Mouse (Mus musculus): Measurements from ENCODE around the gene Snrnp200. TPM values are rescaled to one million over a fixed set of nuclear protein-coding genes. Genes with fewer than 3 reads are reported as not detected.
"Not testable (repeated sequence)": the region's sequence is repeated elsewhere in the genome, so short reads cannot be mapped to it uniquely, and the experiment has no call there.

Gene Snrnp200
- polyA plus RNA-seq (2014; fragmentation: Nextera tagmentation; extraction: Ambion mirVana): 68.1 and 68.4 TPM in 2 replicates

- peak within 1 kb of the TSS; percentile 77 for H3K9ac ChIP-seq (ENCODE audit: low read length)
- DNase-seq (ENCODE audit: low spot score) (peak; percentile 99), ATAC-seq (peak; percentile 99)
- H3K4me3 ChIP-seq (ENCODE audit: low read depth, low read length): peak within 1 kb of the TSS; percentile 70
- peak within 1 kb of the TSS; percentile 67 for H3K4me2 ChIP-seq (ENCODE audit: low read length)
- peaks cover 30% of the 10 kb centered on the region for H3K36me3 ChIP-seq (ENCODE audit: control insufficient read depth, insufficient read depth, low read length)
- no peaks in the 10 kb centered on the region for H3K9me3 ChIP-seq (replicated peaks; ENCODE audit: control insufficient read depth, low read length)
- H3K27ac ChIP-seq (ENCODE audit: low read depth, low read length): peak within 1 kb of the TSS; percentile 67; the same call in 1 of the 2 replicates
- no peaks in the 10 kb centered on the region for H3K27me3 ChIP-seq (replicated peaks; ENCODE audit: control insufficient read depth, insufficient read depth, low read length)
- peaks cover 7% of the 10 kb centered on the region for H3K4me1 ChIP-seq (ENCODE audit: control insufficient read depth, insufficient read depth, low read length)
- 12% methylated on average over 36 of the region's 36 CpGs for WGBS
These were observed at the start of gene Snrnp200, which contains the start of gene 1810024B03Rik for GRCm38 (mm10) chr2:127207547-127208451. Gene Snrnp200 (plus strand): TSS chr2:127208386. Gene 1810024B03Rik (minus strand): TSS chr2:127208280.

- WGBS: 58% methylated on average over 4 of the region's 4 CpGs
- Histone ChIP-seq H3K27me3 (replicated peaks; ENCODE audit: control insufficient read depth, insufficient read depth, low read length) (no peaks in the 10 kb centered on the region), H3K9me3 (replicated peaks; ENCODE audit: control insufficient read depth, low read length) (no peaks in the 10 kb centered on the region), H3K9ac (ENCODE audit: low read length) (no peak overlapping the region), H3K27ac (ENCODE audit: low read depth, low read length) (no peak overlapping the region), H3K4me1 (ENCODE audit: control insufficient read depth, insufficient read depth, low read length) (no peaks in the 10 kb centered on the region), H3K4me3 (ENCODE audit: low read depth, low read length) (no peak overlapping the region), H3K36me3 (ENCODE audit: control insufficient read depth, insufficient read depth, low read length) (no peaks in the 10 kb centered on the region), H3K4me2 (ENCODE audit: low read length) (no peak overlapping the region)
- DNase-seq (ENCODE audit: low spot score): no peak
- ATAC-seq: no peak
These were observed 42.5 kb upstream of the Snrnp200 start for GRCm38 (mm10) chr2:127165675-127166074.

DNA sequence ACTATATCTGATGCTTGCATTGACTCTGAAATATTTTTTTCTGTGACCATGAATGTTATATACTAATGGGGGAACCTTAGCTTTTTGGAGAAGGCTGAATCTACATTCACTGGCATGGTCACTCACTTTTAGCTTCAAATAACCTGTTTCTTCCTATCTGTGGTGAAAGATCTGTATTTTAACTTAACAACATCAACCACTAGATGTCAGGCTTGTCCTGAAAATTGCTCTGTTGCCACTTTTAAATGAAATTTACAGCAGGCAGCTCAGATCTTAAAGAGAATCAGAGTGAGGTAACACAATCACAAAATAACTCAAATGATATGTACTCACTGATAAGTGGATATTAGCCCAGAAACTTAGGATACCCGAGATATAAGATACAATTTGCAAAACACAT lies 41.9 kb upstream of the Snrnp200 start:
- not testable (repeated sequence) for H3K9ac ChIP-seq (ENCODE audit: low read length); H3K27me3 ChIP-seq (replicated peaks; ENCODE audit: control insufficient read depth, insufficient read depth, low read length); H3K36me3 ChIP-seq (ENCODE audit: control insufficient read depth, insufficient read depth, low read length); H3K4me3 ChIP-seq (ENCODE audit: low read depth, low read length); H3K4me2 ChIP-seq (ENCODE audit: low read length); H3K9me3 ChIP-seq (replicated peaks; ENCODE audit: control insufficient read depth, low read length); H3K27ac ChIP-seq (ENCODE audit: low read depth, low read length); H3K4me1 ChIP-seq (ENCODE audit: control insufficient read depth, insufficient read depth, low read length); ATAC-seq
- peak; percentile 81 for DNase-seq (ENCODE audit: low spot score)
- 6% methylated on average over 1 of the region's 1 CpGs for WGBS

- H3K4me3 ChIP-seq (ENCODE audit: low read depth, low read length): peak overlapping the region; percentile 47
- ATAC-seq: peak; percentile 100
- H3K4me1 ChIP-seq (ENCODE audit: control insufficient read depth, insufficient read depth, low read length): peaks cover 6% of the 10 kb centered on the region
- no peaks in the 10 kb centered on the region for H3K27me3 ChIP-seq (replicated peaks; ENCODE audit: control insufficient read depth, insufficient read depth, low read length)
- H3K9me3 ChIP-seq (replicated peaks; ENCODE audit: control insufficient read depth, low read length): no peaks in the 10 kb centered on the region
- H3K27ac ChIP-seq (ENCODE audit: low read depth, low read length): peak overlapping the region; percentile 90
- peak overlapping the region; percentile 80 for H3K9ac ChIP-seq (ENCODE audit: low read length)
- 2% methylated on average over 17 of the region's 17 CpGs for WGBS
- H3K4me2 ChIP-seq (ENCODE audit: low read length): peak overlapping the region; percentile 66
- DNase-seq (ENCODE audit: low spot score): peak; percentile 97
- no peaks in the 10 kb centered on the region for H3K36me3 ChIP-seq (ENCODE audit: control insufficient read depth, insufficient read depth, low read length)
These were observed 25.4 kb upstream of the Snrnp200 start for GRCm38 (mm10) chr2:127182598-127183381.

DNA sequence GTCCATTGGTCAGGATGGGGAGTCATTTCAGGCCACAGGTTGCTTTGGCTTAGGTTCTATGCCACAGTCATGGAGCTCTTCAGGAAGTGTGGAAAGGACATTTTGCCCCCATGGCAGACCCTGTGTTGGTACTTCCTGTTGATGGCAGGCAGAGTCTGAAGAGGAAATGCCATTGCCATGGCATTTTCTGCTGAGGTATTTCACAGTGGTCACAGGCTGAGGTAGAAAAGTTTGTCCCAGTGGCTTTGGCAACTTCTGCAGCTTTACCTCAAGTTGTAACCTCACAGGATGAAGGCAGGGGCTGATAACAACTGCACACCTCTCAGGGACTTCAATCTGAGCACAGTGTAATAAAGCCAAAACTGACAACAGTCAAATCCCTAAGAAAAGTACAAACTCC lies 18.6 kb upstream of the Snrnp200 start:
- no peak overlapping the region for H3K9ac ChIP-seq (ENCODE audit: low read length)
- no peak overlapping the region for H3K27ac ChIP-seq (ENCODE audit: low read depth, low read length)
- DNase-seq (ENCODE audit: low spot score) (no peak), ATAC-seq (no peak)
- H3K4me1 ChIP-seq (ENCODE audit: control insufficient read depth, insufficient read depth, low read length): no peaks in the 10 kb centered on the region
- H3K4me2 ChIP-seq (ENCODE audit: low read length): no peak overlapping the region
- no peak overlapping the region for H3K4me3 ChIP-seq (ENCODE audit: low read depth, low read length)
- no peaks in the 10 kb centered on the region for H3K9me3 ChIP-seq (replicated peaks; ENCODE audit: control insufficient read depth, low read length)
- H3K27me3 ChIP-seq (replicated peaks; ENCODE audit: control insufficient read depth, insufficient read depth, low read length): 0 out of 2 replicates have a peak, but pooled peaks cover 3% of the 10 kb centered on the region
- no peaks in the 10 kb centered on the region for H3K36me3 ChIP-seq (ENCODE audit: control insufficient read depth, insufficient read depth, low read length)

GRCm38 (mm10) chr2:127204932-127205331 lies 3.3 kb upstream of the Snrnp200 start:
- no peak for ATAC-seq
- no peaks in the 10 kb centered on the region for H3K27me3 ChIP-seq (replicated peaks; ENCODE audit: control insufficient read depth, insufficient read depth, low read length)
- WGBS: 31% methylated on average over 3 of the region's 3 CpGs
- H3K36me3 ChIP-seq (ENCODE audit: control insufficient read depth, insufficient read depth, low read length): 0 out of 2 replicates have a peak, but pooled peaks cover 6% of the 10 kb centered on the region
- H3K9me3 ChIP-seq (replicated peaks; ENCODE audit: control insufficient read depth, low read length): no peaks in the 10 kb centered on the region
- H3K4me1 ChIP-seq (ENCODE audit: control insufficient read depth, insufficient read depth, low read length): peaks cover 7% of the 10 kb centered on the region
- no peak overlapping the region for H3K9ac ChIP-seq (ENCODE audit: low read length)
- H3K4me2 ChIP-seq (ENCODE audit: low read length): no peak overlapping the region
- no peak overlapping the region for H3K27ac ChIP-seq (ENCODE audit: low read depth, low read length)
- peak; percentile 76 for DNase-seq (ENCODE audit: low spot score)
- no peak overlapping the region for H3K4me3 ChIP-seq (ENCODE audit: low read depth, low read length)

DNA sequence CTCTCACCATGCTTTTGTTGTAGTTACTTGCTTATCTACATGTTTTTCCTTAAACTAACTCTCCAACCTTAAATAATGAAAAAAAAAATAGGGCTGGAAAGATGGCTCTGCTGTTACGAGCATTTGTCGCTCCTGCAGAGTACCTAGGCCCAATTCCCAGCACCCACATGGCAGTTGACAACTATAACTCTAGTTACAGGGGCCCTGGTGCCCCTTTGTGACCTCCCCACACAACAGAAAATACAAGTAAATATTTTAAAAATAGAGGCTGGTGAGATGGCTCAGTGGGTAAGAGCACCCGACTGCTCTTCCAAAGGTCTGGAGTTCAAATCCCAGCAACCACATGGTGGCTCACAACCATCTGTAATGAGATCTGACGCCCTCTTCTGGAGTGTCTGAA lies 2.2 kb upstream of the Snrnp200 start:
- WGBS: 91% methylated on average over 4 of the region's 4 CpGs
- DNase-seq (ENCODE audit: low spot score); H3K9ac ChIP-seq (ENCODE audit: low read length); H3K27me3 ChIP-seq (replicated peaks; ENCODE audit: control insufficient read depth, insufficient read depth, low read length); H3K4me1 ChIP-seq (ENCODE audit: control insufficient read depth, insufficient read depth, low read length); H3K4me3 ChIP-seq (ENCODE audit: low read depth, low read length); H3K9me3 ChIP-seq (replicated peaks; ENCODE audit: control insufficient read depth, low read length); ATAC-seq; H3K4me2 ChIP-seq (ENCODE audit: low read length); H3K27ac ChIP-seq (ENCODE audit: low read depth, low read length): not testable (repeated sequence)
- peaks cover 14% of the 10 kb centered on the region for H3K36me3 ChIP-seq (ENCODE audit: control insufficient read depth, insufficient read depth, low read length)

- H3K4me2 ChIP-seq (ENCODE audit: low read length): no peak overlapping the region
- DNase-seq (ENCODE audit: low spot score): no peak
- H3K36me3 ChIP-seq (ENCODE audit: control insufficient read depth, insufficient read depth, low read length): peaks cover 23% of the 10 kb centered on the region
- no peaks in the 10 kb centered on the region for H3K27me3 ChIP-seq (replicated peaks; ENCODE audit: control insufficient read depth, insufficient read depth, low read length)
- H3K4me3 ChIP-seq (ENCODE audit: low read depth, low read length): no peak overlapping the region
- H3K4me1 ChIP-seq (ENCODE audit: control insufficient read depth, insufficient read depth, low read length): peaks cover 7% of the 10 kb centered on the region
- H3K9me3 ChIP-seq (replicated peaks; ENCODE audit: control insufficient read depth, low read length): no peaks in the 10 kb centered on the region
- H3K27ac ChIP-seq (ENCODE audit: low read depth, low read length): no peak overlapping the region
- ATAC-seq: no peak
- H3K9ac ChIP-seq (ENCODE audit: low read length): no peak overlapping the region
- WGBS: 96% methylated on average over 2 of the region's 2 CpGs
These were observed 1.3 kb upstream of the Snrnp200 start for GRCm38 (mm10) chr2:127206916-127207315.

Measured in forebrain, embryonic 14.5 days (tissue).